Mouse (Mus musculus): ENCODE results near the gene Pkp1.

DNA sequence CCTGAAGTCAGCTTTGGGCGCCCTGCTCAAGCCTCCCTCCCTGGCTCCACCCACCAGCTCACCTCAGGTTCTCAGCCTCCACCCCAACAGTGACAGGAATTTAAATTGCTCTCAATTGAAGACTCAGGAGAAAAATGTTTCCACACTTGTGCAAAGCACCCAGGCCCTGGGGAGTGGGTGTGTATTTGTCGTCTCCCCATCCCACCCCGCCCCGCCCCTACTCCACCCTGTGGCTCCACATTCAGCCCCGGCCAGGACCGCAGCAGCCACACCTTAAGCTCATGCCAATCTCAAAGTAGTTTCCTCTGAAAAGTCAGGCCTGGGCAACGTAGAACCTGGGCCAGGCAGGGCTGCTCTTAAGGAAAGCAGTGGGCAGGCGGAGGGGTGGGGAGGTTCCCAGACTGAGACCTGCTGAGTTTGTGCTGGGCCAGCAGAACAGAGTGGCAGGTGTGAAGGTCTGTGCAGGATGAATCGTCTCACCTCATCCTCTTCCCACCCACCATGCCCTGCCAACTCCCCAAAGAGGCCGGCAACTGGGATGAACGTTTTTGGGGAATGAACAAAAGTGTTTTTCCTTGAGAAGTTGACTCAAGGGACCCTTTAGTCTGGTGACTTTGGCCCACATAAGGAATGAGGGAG, 61.8 kb downstream of the Pkp1 start:
- TF ChIP-seq CTCF (conservative IDR thresholded peaks at IDR 0.05; ENCODE audit: low read length) (no peak), NANOG (IDR thresholded peaks at IDR 0.05; ENCODE audit: borderline replicate concordance, low read length) (no peak), POU5F1 (IDR thresholded peaks at IDR 0.05; ENCODE audit: borderline replicate concordance, low read length) (no peak)
